Mouse (Mus musculus) hindbrain, embryonic 14.5 days (tissue): ENCODE data around the gene Zfp574. TPM values are rescaled to one million over a fixed set of nuclear protein-coding genes. Genes with fewer than 3 reads are reported as not detected.

ENCODE experiments used
- ATAC-seq: fragments of 200-750 bp; cut with Nextera tagmentation; 2 replicates; pipeline ENCODE4 v1.8.0; 2017; ENCODE audit warnings: moderate number of reproducible peaks, mild to moderate bottlenecking, moderate TSS enrichment, moderate library complexity; ENCODE audit not compliant: low FRiP score
- DNase-seq: peaks from one replicate; pipeline ENCODE4 v3.0.0-alpha.2; 2015; ENCODE audit warnings: low spot score
- H3K27ac ChIP-seq: fragments of 300-500 bp; sonication (generic); 2 replicates; pipeline ENCODE4 v1.5.1; 2014; ENCODE audit warnings: mild to moderate bottlenecking, moderate library complexity
- H3K27me3 ChIP-seq: fragments of 300-500 bp; sonication (generic); 2 replicates; pipeline ENCODE4 v1.6.1; 2014; ENCODE audit warnings: mild to moderate bottlenecking, low read length, mixed read lengths; ENCODE audit not compliant: control insufficient read depth, insufficient read depth
- H3K36me3 ChIP-seq: fragments of 300-500 bp; sonication (generic); replicated peaks from 2 replicates; pipeline ENCODE4 v1.6.1; 2014; ENCODE audit not compliant: control insufficient read depth, insufficient read depth
- H3K4me1 ChIP-seq: fragments of 300-500 bp; sonication (generic); replicated peaks from 2 replicates; pipeline ENCODE4 v1.6.1; 2014; ENCODE audit warnings: antibody characterized with exemption, low read length, mixed read lengths; ENCODE audit not compliant: control insufficient read depth, insufficient read depth
- H3K4me2 ChIP-seq: fragments of 300-500 bp; sonication (generic); replicated peaks from 2 replicates; pipeline ENCODE4 v1.6.1; 2014; ENCODE audit warnings: mild to moderate bottlenecking, moderate library complexity
- H3K4me3 ChIP-seq: fragments of 300-500 bp; sonication (generic); replicated peaks from 2 replicates; pipeline ENCODE4 v1.5.1; 2014; ENCODE audit warnings: mild to moderate bottlenecking, low read length
- H3K9ac ChIP-seq: fragments of 300-500 bp; sonication (generic); 2 replicates; pipeline ENCODE4 v1.6.1; 2014
- H3K9me3 ChIP-seq: fragments of 300-500 bp; sonication (generic); 2 replicates; pipeline ENCODE4 v1.6.1; 2016; ENCODE audit warnings: low read length; ENCODE audit not compliant: control insufficient read depth
- WGBS: fragments of 180-500 bp; shearing (Covaris S2); extraction: QIAGEN DNeasy Blood & Tissue Kit; methylation state at CpG from one replicate; pipeline ENCODE4 v1.1.7; 2014; 5-methylcytosine and 5-hydroxymethylcytosine counted together
- polyA plus RNA-seq: library from polyadenylated mRNA; unstranded; fragments of >200 nt; fragmentation: Nextera tagmentation; extraction: Ambion mirVana; gene quantifications from 2 replicates; pipeline ENCODE4 v1.2.1, GENCODE M21; 2014

The Zfp574 gene
- polyA plus RNA-seq, 1 experiment from 2014 or later = 29.4 TPM

- H3K4me1 ChIP-seq = no peaks in the 10 kb centered on the region
- no peaks in the 10 kb centered on the region for H3K27me3 ChIP-seq
- H3K9me3 ChIP-seq = no peaks in the 10 kb centered on the region
- H3K27ac ChIP-seq = no peak overlapping the region
- no peak overlapping the region for H3K4me2 ChIP-seq
- ATAC-seq (no peak), DNase-seq (no peak)
- WGBS = 87% methylated on average over 8 of the region's 8 CpGs
- H3K9ac ChIP-seq = no peak overlapping the region
- peaks cover 97% of the 10 kb centered on the region for H3K36me3 ChIP-seq
- no peak overlapping the region for H3K4me3 ChIP-seq
Observed at GRCm38 (mm10) chr7:25047363-25047762, 25.0 kb upstream of the Zfp574 start.

- H3K36me3 ChIP-seq = peaks cover 97% of the 10 kb centered on the region
- H3K4me1 ChIP-seq = no peaks in the 10 kb centered on the region
Observed at GRCm38 (mm10) chr7:25049295-25049930, 23.0 kb upstream of the Zfp574 start.

DNA sequence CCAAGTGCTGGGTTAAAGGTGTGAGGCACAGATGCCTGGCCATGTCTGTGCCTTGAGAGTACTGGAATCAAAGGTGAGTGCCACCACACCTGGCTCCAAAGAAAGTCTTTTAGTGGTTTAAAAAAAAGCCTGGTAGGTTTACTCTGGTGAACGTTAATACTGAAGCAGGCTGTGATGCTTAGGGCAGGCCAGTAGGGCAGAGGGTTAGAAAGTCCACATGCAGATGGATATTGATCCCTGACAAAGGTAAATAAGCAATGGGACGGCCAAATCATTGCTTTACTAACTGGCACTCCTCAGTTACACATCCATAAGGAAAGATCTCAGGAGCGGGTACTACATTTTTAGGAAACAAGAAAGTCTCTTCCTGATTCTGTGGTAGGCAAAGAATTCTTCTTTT lies 19.8 kb upstream of the Zfp574 start:
- no peaks in the 10 kb centered on the region for H3K4me1 ChIP-seq
- no peak for DNase-seq
- WGBS = 91% methylated on average over 3 of the region's 3 CpGs
- no peak overlapping the region for H3K27ac ChIP-seq
- no peaks in the 10 kb centered on the region for H3K9me3 ChIP-seq
- ATAC-seq = no peak
- peaks cover 97% of the 10 kb centered on the region for H3K36me3 ChIP-seq
- H3K4me2 ChIP-seq = no peak overlapping the region
- H3K27me3 ChIP-seq = no peaks in the 10 kb centered on the region
- no peak overlapping the region for H3K4me3 ChIP-seq
- no peak overlapping the region for H3K9ac ChIP-seq

More at GRCm38 (mm10) chr7:25049295-25049930, 23.0 kb upstream of the Zfp574 start:
- no peak overlapping the region for H3K9ac ChIP-seq
- WGBS = 80% methylated on average over 16 of the region's 16 CpGs
- DNase-seq = no peak
- H3K9me3 ChIP-seq = no peaks in the 10 kb centered on the region
- no peak overlapping the region for H3K27ac ChIP-seq
- H3K27me3 ChIP-seq = no peaks in the 10 kb centered on the region
- no peak overlapping the region for H3K4me3 ChIP-seq
- no peak for ATAC-seq
- H3K4me2 ChIP-seq = no peak overlapping the region

DNA sequence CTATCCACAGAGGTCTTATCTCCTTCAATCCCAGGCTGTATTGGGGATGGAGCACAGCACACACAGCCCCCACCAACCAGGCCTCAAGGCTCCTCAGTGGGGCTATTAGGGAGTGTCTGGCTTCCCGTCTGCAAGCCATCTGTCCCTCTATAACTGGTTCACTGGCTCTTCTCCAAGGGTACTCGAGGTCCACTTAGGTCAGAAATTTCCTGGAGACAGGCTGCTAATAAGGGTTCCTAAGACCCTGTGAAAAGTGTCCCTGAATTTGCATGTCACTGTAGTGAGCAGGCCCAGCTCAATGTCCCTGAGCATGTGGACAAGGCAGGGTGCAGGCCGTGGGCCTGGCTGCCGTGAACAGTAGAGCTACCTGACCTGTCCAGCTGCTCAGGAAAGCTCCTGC lies 15.4 kb upstream of the Zfp574 start:
- Histone ChIP-seq H3K27ac (no peak overlapping the region), H3K9ac (no peak overlapping the region), H3K36me3 (peaks cover 99% of the 10 kb centered on the region), H3K4me2 (no peak overlapping the region), H3K4me3 (no peak overlapping the region), H3K27me3 (no peaks in the 10 kb centered on the region), H3K4me1 (no peaks in the 10 kb centered on the region), H3K9me3 (no peaks in the 10 kb centered on the region)
- no peak for ATAC-seq
- 84% methylated on average over 4 of the region's 4 CpGs for WGBS
- DNase-seq = no peak

DNA sequence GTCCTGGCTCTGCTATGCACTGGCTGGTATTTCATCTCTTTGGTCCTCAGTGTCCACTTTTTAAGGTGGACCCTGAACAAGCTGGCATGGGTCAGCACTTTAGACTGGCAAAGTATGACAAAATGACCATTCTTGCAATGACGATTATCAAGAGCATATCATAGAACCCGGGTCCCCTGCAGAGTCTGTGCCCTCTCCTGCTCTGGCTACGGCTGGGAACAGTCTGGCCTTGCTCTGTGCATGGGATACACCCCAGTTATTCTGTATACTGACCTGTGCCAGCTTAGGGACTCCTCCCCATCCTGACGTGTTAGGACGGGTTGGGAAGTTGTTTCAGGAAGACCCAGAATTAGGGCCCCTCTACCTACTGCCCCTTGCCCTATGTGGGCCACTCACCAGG lies 14.5 kb upstream of the Zfp574 start:
- DNase-seq = no peak
- 91% methylated on average over 5 of the region's 5 CpGs for WGBS

GRCm38 (mm10) chr7:25058394-25058793 lies 14.0 kb upstream of the Zfp574 start:
- ATAC-seq = 0 out of 2 replicates have a peak, but pooled peaks have one; percentile 6
- 95% methylated on average over 8 of the region's 8 CpGs for WGBS
- H3K36me3 ChIP-seq = peaks cover 100% of the 10 kb centered on the region
- H3K4me2 ChIP-seq = no peak overlapping the region
- no peak overlapping the region for H3K9ac ChIP-seq
- no peaks in the 10 kb centered on the region for H3K4me1 ChIP-seq
- H3K4me3 ChIP-seq = no peak overlapping the region
- no peaks in the 10 kb centered on the region for H3K9me3 ChIP-seq
- no peak overlapping the region for H3K27ac ChIP-seq
- DNase-seq = no peak
- no peaks in the 10 kb centered on the region for H3K27me3 ChIP-seq

More for the DNA sequence above, 14.5 kb upstream of the Zfp574 start:
- Histone ChIP-seq H3K9me3 (no peaks in the 10 kb centered on the region), H3K27ac (no peak overlapping the region), H3K36me3 (peaks cover 100% of the 10 kb centered on the region), H3K4me2 (no peak overlapping the region), H3K9ac (no peak overlapping the region), H3K27me3 (no peaks in the 10 kb centered on the region), H3K4me1 (no peaks in the 10 kb centered on the region), H3K4me3 (no peak overlapping the region)
- ATAC-seq = no peak

DNA sequence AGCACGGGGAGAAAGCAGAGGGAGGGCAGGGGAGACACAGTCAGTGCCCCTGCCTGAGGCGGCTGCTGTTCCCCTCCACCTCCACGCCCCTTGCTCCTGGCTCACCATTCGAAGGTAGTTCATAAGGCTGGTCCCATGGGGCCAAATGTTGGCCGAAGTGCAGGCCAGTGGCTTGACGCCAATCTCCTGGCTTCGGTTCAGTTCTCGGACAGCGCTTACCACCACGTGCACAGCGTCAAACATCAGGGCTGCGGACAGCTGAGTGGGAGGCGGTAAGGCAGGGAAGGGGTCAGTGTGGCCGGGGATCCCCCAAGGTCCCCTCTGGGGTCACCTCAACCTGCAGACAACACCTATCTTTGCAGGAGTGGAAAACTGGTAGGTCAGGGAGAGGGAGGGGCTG lies 13.5 kb upstream of the Zfp574 start:
- Histone ChIP-seq H3K4me2 (no peak overlapping the region), H3K4me1 (no peaks in the 10 kb centered on the region), H3K4me3 (no peak overlapping the region), H3K9me3 (no peaks in the 10 kb centered on the region), H3K36me3 (peaks cover 100% of the 10 kb centered on the region), H3K27ac (no peak overlapping the region), H3K27me3 (no peaks in the 10 kb centered on the region), H3K9ac (no peak overlapping the region)
- DNase-seq (no peak), ATAC-seq (no peak)
- 95% methylated on average over 14 of the region's 14 CpGs for WGBS

GRCm38 (mm10) chr7:25063346-25063745 lies 9.0 kb upstream of the Zfp574 start:
- Histone ChIP-seq H3K4me2 (no peak overlapping the region), H3K36me3 (peaks cover 98% of the 10 kb centered on the region), H3K4me1 (peaks cover 5% of the 10 kb centered on the region), H3K9ac (no peak overlapping the region), H3K4me3 (no peak overlapping the region), H3K27ac (no peak overlapping the region), H3K9me3 (no peaks in the 10 kb centered on the region), H3K27me3 (no peaks in the 10 kb centered on the region)
- ATAC-seq (no peak), DNase-seq (no peak)
- WGBS = 93% methylated on average over 6 of the region's 6 CpGs

DNA sequence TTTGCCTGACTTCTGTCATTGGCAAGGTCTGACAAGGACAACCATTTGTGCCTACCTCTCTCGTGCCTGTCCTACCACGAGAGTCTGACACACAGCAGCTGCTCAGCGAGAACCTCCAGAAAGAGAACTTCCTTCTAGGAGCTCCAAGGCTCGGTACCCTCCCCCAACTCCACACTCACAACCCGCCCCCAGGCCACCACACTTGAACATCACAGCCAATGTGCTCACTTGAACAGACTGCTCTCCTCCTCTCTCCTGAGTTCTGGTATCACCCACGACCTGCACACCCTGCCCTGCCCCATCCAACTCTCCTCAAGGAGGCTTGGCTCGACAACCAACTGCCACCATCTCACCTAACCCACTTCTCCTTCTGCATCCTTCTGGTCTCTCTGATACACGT lies 8.5 kb upstream of the Zfp574 start:
- Histone ChIP-seq H3K36me3 (peaks cover 97% of the 10 kb centered on the region), H3K4me3 (no peak overlapping the region), H3K9ac (no peak overlapping the region), H3K4me2 (no peak overlapping the region), H3K4me1 (peaks cover 11% of the 10 kb centered on the region), H3K27ac (no peak overlapping the region), H3K27me3 (no peaks in the 10 kb centered on the region), H3K9me3 (no peaks in the 10 kb centered on the region)
- WGBS = 92% methylated on average over 8 of the region's 8 CpGs
- ATAC-seq (no peak), DNase-seq (no peak)

DNA sequence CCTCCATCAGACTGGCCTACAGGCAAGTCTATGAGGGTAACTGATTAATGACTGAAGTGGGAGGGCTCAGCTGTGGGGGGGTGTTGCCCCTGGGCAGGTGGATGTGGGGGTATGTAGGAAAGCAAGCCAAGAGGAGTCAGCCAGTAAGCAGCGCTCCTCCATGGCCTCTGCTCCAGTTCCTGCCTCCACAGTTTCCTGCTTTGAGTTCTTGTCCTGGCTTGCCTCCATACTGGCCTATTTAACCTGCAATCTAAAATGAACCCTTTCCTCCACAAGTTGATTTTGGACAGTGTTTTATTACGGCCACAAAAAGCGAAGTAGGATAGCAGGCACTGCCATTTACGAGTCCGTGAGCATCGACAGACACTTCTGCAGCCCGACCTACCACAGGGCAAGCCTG lies 5.0 kb upstream of the Zfp574 start:
- 97% methylated on average over 7 of the region's 7 CpGs for WGBS
- no peak for ATAC-seq
- H3K27ac ChIP-seq = no peak overlapping the region
- H3K9ac ChIP-seq = no peak overlapping the region
- no peak overlapping the region for H3K4me2 ChIP-seq
- peaks cover 68% of the 10 kb centered on the region for H3K36me3 ChIP-seq
- no peaks in the 10 kb centered on the region for H3K9me3 ChIP-seq
- DNase-seq = no peak
- H3K27me3 ChIP-seq = no peaks in the 10 kb centered on the region
- H3K4me1 ChIP-seq = peaks cover 37% of the 10 kb centered on the region
- no peak overlapping the region for H3K4me3 ChIP-seq
